Mouse (Mus musculus): ENCODE data around the gene Cryba1.

- TF ChIP-seq POLR2A (IDR thresholded peaks at IDR 0.05; ENCODE audit: insufficient read length, low read depth), result no peak
- TF ChIP-seq POLR2AphosphoS2 (IDR thresholded peaks at IDR 0.05; ENCODE audit: insufficient read length, low read depth), result no peak
- no peak for TF ChIP-seq SRF (IDR thresholded peaks at IDR 0.05; ENCODE audit: control insufficient read depth, insufficient read length, low read depth)
- TF ChIP-seq TCF12 (IDR thresholded peaks at IDR 0.05; ENCODE audit: insufficient read depth, poor library complexity, severe bottlenecking), result no peak
- no peak for TF ChIP-seq MYOD1 (IDR thresholded peaks at IDR 0.05; ENCODE audit: control insufficient read depth in 1 of 3, insufficient read length in 2 of 3, low read depth in 2 of 3)
Observed at GRCm38 (mm10) chr11:77725183-77725582, at the start of gene Cryba1.
